Mouse (Mus musculus): ENCODE results near the gene Plxna4. TPM values are rescaled to one million over a fixed set of nuclear protein-coding genes. Genes with fewer than 3 reads are reported as not detected.

Plxna4 gene
- total RNA-seq, 1 experiment: 0.98 TPM

GRCm38 (mm10) chr6:32448787-32449186 lies 139.2 kb downstream of the Plxna4 start:
- in situ Hi-C loops (cut with MboI; ENCODE audit: low sequenced_read_pairs in 2 of 2, unreplicated experiment in 2 of 2): no loop called here
- Histone ChIP-seq H3K4me3 (ENCODE audit: insufficient read depth in 1 of 2, low read depth in 1 of 2, low read length in 2 of 2, poor library complexity in 1 of 2, severe bottlenecking in 1 of 2) (no peak overlapping the region), H3K9ac (ENCODE audit: insufficient read depth, low read depth, low read length, poor library complexity, severe bottlenecking) (no peak overlapping the region), H3K4me1 (ENCODE audit: control insufficient read depth in 2 of 2, insufficient read depth in 2 of 2, low read length in 2 of 2, poor library complexity in 1 of 2) (no peaks in the 10 kb centered on the region), H3K36me3 (ENCODE audit: control insufficient read depth, insufficient read depth, low read length, poor library complexity, severe bottlenecking) (no peaks in the 10 kb centered on the region), H3K27ac (ENCODE audit: insufficient read depth, low read depth, low read length, poor library complexity, severe bottlenecking) (no peak overlapping the region), H3K9me3 (ENCODE audit: control insufficient read depth, insufficient read depth, low read depth, low read length) (no peaks in the 10 kb centered on the region)
- TF ChIP-seq ZNF384 (IDR thresholded peaks at IDR 0.05; ENCODE audit: low read depth, low read length) (no peak), CHD2 (IDR thresholded peaks at IDR 0.05; ENCODE audit: low read depth, low read length) (no peak), HCFC1 (IDR thresholded peaks at IDR 0.05; ENCODE audit: borderline replicate concordance, insufficient read depth, low read length) (no peak), ZC3H11A (IDR thresholded peaks at IDR 0.05; ENCODE audit: borderline replicate concordance, low read depth, low read length) (no peak), MAFK (IDR thresholded peaks at IDR 0.05; ENCODE audit: insufficient read depth, low read depth, low read length) (no peak)
- no peak for DNase-seq (ENCODE audit: low read depth, low spot score)

- Histone ChIP-seq H3K4me3 (ENCODE audit: insufficient read depth in 1 of 2, low read depth in 1 of 2, low read length in 2 of 2, poor library complexity in 1 of 2, severe bottlenecking in 1 of 2) (no peak overlapping the region), H3K4me1 (ENCODE audit: control insufficient read depth in 2 of 2, insufficient read depth in 2 of 2, low read length in 2 of 2, poor library complexity in 1 of 2) (no peaks in the 10 kb centered on the region), H3K9ac (ENCODE audit: insufficient read depth, low read depth, low read length, poor library complexity, severe bottlenecking) (no peak overlapping the region), H3K9me3 (ENCODE audit: control insufficient read depth, insufficient read depth, low read depth, low read length) (no peaks in the 10 kb centered on the region), H3K36me3 (ENCODE audit: control insufficient read depth, insufficient read depth, low read length, poor library complexity, severe bottlenecking) (no peaks in the 10 kb centered on the region), H3K27ac (ENCODE audit: insufficient read depth, low read depth, low read length, poor library complexity, severe bottlenecking) (no peak overlapping the region)
- TF ChIP-seq ZC3H11A (IDR thresholded peaks at IDR 0.05; ENCODE audit: borderline replicate concordance, low read depth, low read length): no peak
- no peak for DNase-seq (ENCODE audit: low read depth, low spot score)
- in situ Hi-C loops (cut with MboI; ENCODE audit: low sequenced_read_pairs in 2 of 2, unreplicated experiment in 2 of 2): no loop called here
Observed at GRCm38 (mm10) chr6:32446276-32446675, 141.7 kb downstream of the Plxna4 start.

- Histone ChIP-seq H3K9ac (ENCODE audit: insufficient read depth, low read depth, low read length, poor library complexity, severe bottlenecking) (no peak overlapping the region), H3K4me1 (ENCODE audit: control insufficient read depth in 2 of 2, insufficient read depth in 2 of 2, low read length in 2 of 2, poor library complexity in 1 of 2) (no peaks in the 10 kb centered on the region), H3K9me3 (ENCODE audit: control insufficient read depth, insufficient read depth, low read depth, low read length) (no peaks in the 10 kb centered on the region), H3K4me3 (ENCODE audit: insufficient read depth in 1 of 2, low read depth in 1 of 2, low read length in 2 of 2, poor library complexity in 1 of 2, severe bottlenecking in 1 of 2) (no peak overlapping the region), H3K27ac (ENCODE audit: insufficient read depth, low read depth, low read length, poor library complexity, severe bottlenecking) (no peak overlapping the region), H3K36me3 (ENCODE audit: control insufficient read depth, insufficient read depth, low read length, poor library complexity, severe bottlenecking) (no peaks in the 10 kb centered on the region)
- TF ChIP-seq HCFC1 (IDR thresholded peaks at IDR 0.05; ENCODE audit: borderline replicate concordance, insufficient read depth, low read length): no peak
- TF ChIP-seq ZNF384 (IDR thresholded peaks at IDR 0.05; ENCODE audit: low read depth, low read length): no peak
- no peak for TF ChIP-seq ZC3H11A (IDR thresholded peaks at IDR 0.05; ENCODE audit: borderline replicate concordance, low read depth, low read length)
- TF ChIP-seq MAFK (IDR thresholded peaks at IDR 0.05; ENCODE audit: insufficient read depth, low read depth, low read length): no peak
- TF ChIP-seq CHD2 (IDR thresholded peaks at IDR 0.05; ENCODE audit: low read depth, low read length): no peak
- in situ Hi-C loops (cut with MboI; ENCODE audit: low sequenced_read_pairs in 2 of 2, unreplicated experiment in 2 of 2): no loop called here
- no peak for DNase-seq (ENCODE audit: low read depth, low spot score)
Observed at GRCm38 (mm10) chr6:32445246-32445645, 142.7 kb downstream of the Plxna4 start.

DNA sequence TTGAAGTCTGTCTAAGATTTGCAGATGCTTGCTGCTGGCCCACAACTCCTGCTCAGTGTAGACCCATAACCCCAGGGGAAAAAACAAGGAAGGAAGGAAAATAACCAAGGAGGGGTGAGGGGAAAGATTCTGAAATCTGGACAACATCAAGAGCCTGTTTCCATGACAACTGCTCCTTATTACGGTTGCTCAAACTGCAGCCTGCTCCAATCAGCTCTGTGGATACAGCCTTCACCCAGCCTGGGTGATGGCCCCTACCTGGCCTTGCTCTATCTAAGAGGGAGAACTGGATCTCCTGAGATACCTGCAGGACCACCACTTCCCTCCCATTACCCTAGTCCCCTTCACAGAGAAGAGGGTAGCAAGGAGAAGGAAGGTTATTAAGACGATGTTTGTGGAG lies 143.6 kb downstream of the Plxna4 start:
- Histone ChIP-seq H3K9ac (ENCODE audit: insufficient read depth, low read depth, low read length, poor library complexity, severe bottlenecking) (no peak overlapping the region), H3K4me3 (ENCODE audit: insufficient read depth in 1 of 2, low read depth in 1 of 2, low read length in 2 of 2, poor library complexity in 1 of 2, severe bottlenecking in 1 of 2) (no peak overlapping the region), H3K4me1 (ENCODE audit: control insufficient read depth in 2 of 2, insufficient read depth in 2 of 2, low read length in 2 of 2, poor library complexity in 1 of 2) (no peaks in the 10 kb centered on the region), H3K9me3 (ENCODE audit: control insufficient read depth, insufficient read depth, low read depth, low read length) (no peaks in the 10 kb centered on the region), H3K27ac (ENCODE audit: insufficient read depth, low read depth, low read length, poor library complexity, severe bottlenecking) (no peak overlapping the region), H3K36me3 (ENCODE audit: control insufficient read depth, insufficient read depth, low read length, poor library complexity, severe bottlenecking) (no peaks in the 10 kb centered on the region)
- in situ Hi-C loops (cut with MboI; ENCODE audit: low sequenced_read_pairs in 2 of 2, unreplicated experiment in 2 of 2): no loop called here
- no peak for TF ChIP-seq ZNF384 (IDR thresholded peaks at IDR 0.05; ENCODE audit: low read depth, low read length)
- no peak for TF ChIP-seq MAFK (IDR thresholded peaks at IDR 0.05; ENCODE audit: insufficient read depth, low read depth, low read length)
- TF ChIP-seq ZC3H11A (IDR thresholded peaks at IDR 0.05; ENCODE audit: borderline replicate concordance, low read depth, low read length): no peak
- no peak for TF ChIP-seq HCFC1 (IDR thresholded peaks at IDR 0.05; ENCODE audit: borderline replicate concordance, insufficient read depth, low read length)
- no peak for TF ChIP-seq CHD2 (IDR thresholded peaks at IDR 0.05; ENCODE audit: low read depth, low read length)
- no peak for DNase-seq (ENCODE audit: low read depth, low spot score)

DNA sequence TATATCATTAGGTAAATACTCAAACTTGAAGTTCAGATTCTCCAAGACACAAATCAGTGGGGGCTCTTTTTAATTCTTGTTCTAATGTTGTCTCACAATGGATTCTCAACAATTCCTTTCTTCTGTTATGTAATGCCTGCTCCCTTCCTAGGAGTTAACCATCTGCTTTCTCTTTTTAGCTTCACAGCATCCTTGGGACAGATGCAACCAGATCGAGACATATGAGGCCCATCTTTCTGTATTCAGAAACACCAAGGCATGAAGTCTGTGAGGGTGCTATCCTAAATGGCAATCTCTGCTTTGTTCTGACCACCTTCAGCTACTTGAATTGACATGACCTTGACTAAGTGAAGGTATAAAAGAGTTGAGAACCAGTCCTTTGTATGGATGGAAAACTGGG lies 144.3 kb downstream of the Plxna4 start:
- in situ Hi-C loops (cut with MboI; ENCODE audit: low sequenced_read_pairs in 2 of 2, unreplicated experiment in 2 of 2): no loop called here
- H3K4me1 ChIP-seq (ENCODE audit: control insufficient read depth in 2 of 2, insufficient read depth in 2 of 2, low read length in 2 of 2, poor library complexity in 1 of 2): no peaks in the 10 kb centered on the region
- DNase-seq (ENCODE audit: low read depth, low spot score): no peak
- H3K9me3 ChIP-seq (ENCODE audit: control insufficient read depth, insufficient read depth, low read depth, low read length): no peaks in the 10 kb centered on the region
- H3K36me3 ChIP-seq (ENCODE audit: control insufficient read depth, insufficient read depth, low read length, poor library complexity, severe bottlenecking): no peaks in the 10 kb centered on the region
- H3K27ac ChIP-seq (ENCODE audit: insufficient read depth, low read depth, low read length, poor library complexity, severe bottlenecking): no peak overlapping the region
- H3K4me3 ChIP-seq (ENCODE audit: insufficient read depth in 1 of 2, low read depth in 1 of 2, low read length in 2 of 2, poor library complexity in 1 of 2, severe bottlenecking in 1 of 2): no peak overlapping the region
- no peak overlapping the region for H3K9ac ChIP-seq (ENCODE audit: insufficient read depth, low read depth, low read length, poor library complexity, severe bottlenecking)
- TF ChIP-seq MAFK (IDR thresholded peaks at IDR 0.05; ENCODE audit: insufficient read depth, low read depth, low read length) (no peak), ZC3H11A (IDR thresholded peaks at IDR 0.05; ENCODE audit: borderline replicate concordance, low read depth, low read length) (no peak), ZNF384 (IDR thresholded peaks at IDR 0.05; ENCODE audit: low read depth, low read length) (no peak), CHD2 (IDR thresholded peaks at IDR 0.05; ENCODE audit: low read depth, low read length) (no peak)

Data from ES-E14 (cell line).